Mouse (Mus musculus): ENCODE results near the gene Dalrd3.
"Not testable (repeated sequence)": the region's sequence is repeated elsewhere in the genome, so short reads cannot be mapped to it uniquely, and the experiment has no call there.

Dalrd3 gene

GRCm38 (mm10) chr9:108573774-108574690, 4.3 kb downstream of the Dalrd3 start:
- DNase-seq (ENCODE audit: low read depth, low spot score): no peak

GRCm38 (mm10) chr9:108574921-108575320, 5.2 kb downstream of the Dalrd3 start:
- no peak for DNase-seq (ENCODE audit: low read depth, low spot score)

- DNase-seq (ENCODE audit: low read depth, low spot score): no peak
Measured at GRCm38 (mm10) chr9:108575321-108576297, 5.9 kb downstream of the Dalrd3 start.

- no peak for DNase-seq (ENCODE audit: low read depth, low spot score)
Measured at GRCm38 (mm10) chr9:108577025-108577424, 7.3 kb downstream of the Dalrd3 start.

GRCm38 (mm10) chr9:108577934-108578544, 8.4 kb downstream of the Dalrd3 start:
- no peak for DNase-seq (ENCODE audit: low read depth, low spot score)

- DNase-seq (ENCODE audit: low read depth, low spot score): peak; percentile 95
Measured at GRCm38 (mm10) chr9:108578545-108579343, 9.1 kb downstream of the Dalrd3 start, which contains the start of gene Wdr6. TSS of gene Wdr6 (minus strand) at chr9:108578739.

- DNase-seq (ENCODE audit: low read depth, low spot score): no peak
Measured at GRCm38 (mm10) chr9:108579344-108579690, 9.6 kb downstream of the Dalrd3 start.

GRCm38 (mm10) chr9:108587571-108588180, 18.0 kb downstream of the Dalrd3 start:
- peak; percentile 83 for DNase-seq (ENCODE audit: low read depth, low spot score)

GRCm38 (mm10) chr9:108589229-108589628, 19.5 kb downstream of the Dalrd3 start:
- DNase-seq (ENCODE audit: low read depth, low spot score): no peak

GRCm38 (mm10) chr9:108591462-108591861, 21.8 kb downstream of the Dalrd3 start:
- no peak for DNase-seq (ENCODE audit: low read depth, low spot score)

GRCm38 (mm10) chr9:108594354-108594753, 24.7 kb downstream of the Dalrd3 start:
- no peak for DNase-seq (ENCODE audit: low read depth, low spot score)

GRCm38 (mm10) chr9:108596998-108597764, 27.5 kb downstream of the Dalrd3 start, which contains the start of gene P4htm:
TSS of gene P4htm (minus strand) at chr9:108597667.
- no peak for DNase-seq (ENCODE audit: low read depth, low spot score)

GRCm38 (mm10) chr9:108599021-108599566, 29.4 kb downstream of the Dalrd3 start:
- no peak for DNase-seq (ENCODE audit: low read depth, low spot score)

GRCm38 (mm10) chr9:108600011-108600410, 30.3 kb downstream of the Dalrd3 start:
- no peak for DNase-seq (ENCODE audit: low read depth, low spot score)

- no peak for DNase-seq (ENCODE audit: low read depth, low spot score)
Measured at GRCm38 (mm10) chr9:108601986-108602385, 32.3 kb downstream of the Dalrd3 start.

- not testable (repeated sequence) for DNase-seq (ENCODE audit: low read depth, low spot score)
Measured at GRCm38 (mm10) chr9:108607929-108608328, 38.2 kb downstream of the Dalrd3 start.

GRCm38 (mm10) chr9:108608889-108609288, 39.2 kb downstream of the Dalrd3 start:
- DNase-seq (ENCODE audit: low read depth, low spot score): no peak

GRCm38 (mm10) chr9:108611488-108611887, 41.8 kb downstream of the Dalrd3 start:
- DNase-seq (ENCODE audit: low read depth, low spot score): no peak

- DNase-seq (ENCODE audit: low read depth, low spot score): no peak
Measured at GRCm38 (mm10) chr9:108617301-108617700, 47.6 kb downstream of the Dalrd3 start.
